Mouse (Mus musculus): ENCODE measurements around the gene Noct.
"Not testable (repeated sequence)": the region's sequence is repeated elsewhere in the genome, so short reads cannot be mapped to it uniquely, and the experiment has no call there.

Noct gene

GRCm38 (mm10) chr3:51206521-51206920, 17.7 kb upstream of the Noct start:
- DNase-seq: no peak

GRCm38 (mm10) chr3:51208633-51209032, 15.6 kb upstream of the Noct start:
- DNase-seq: no peak

- peak; percentile 55 for DNase-seq
Measured at GRCm38 (mm10) chr3:51209503-51210314, 14.5 kb upstream of the Noct start.

GRCm38 (mm10) chr3:51210485-51210884, 13.8 kb upstream of the Noct start:
- DNase-seq: no peak

- DNase-seq: no peak
Measured at GRCm38 (mm10) chr3:51213111-51213510, 11.1 kb upstream of the Noct start.

GRCm38 (mm10) chr3:51215681-51216080, 8.6 kb upstream of the Noct start:
- no peak for DNase-seq

GRCm38 (mm10) chr3:51216351-51216750, 7.9 kb upstream of the Noct start:
- not testable (repeated sequence) for DNase-seq

- DNase-seq: not testable (repeated sequence)
Measured at GRCm38 (mm10) chr3:51218385-51218784, 5.9 kb upstream of the Noct start.

GRCm38 (mm10) chr3:51219213-51219612, 5.0 kb upstream of the Noct start:
- no peak for DNase-seq

- no peak for DNase-seq
Measured at GRCm38 (mm10) chr3:51220846-51221245, 3.4 kb upstream of the Noct start.

GRCm38 (mm10) chr3:51221847-51222246, 2.4 kb upstream of the Noct start:
- DNase-seq: no peak

- DNase-seq: no peak
Measured at GRCm38 (mm10) chr3:51222302-51222701, 1.9 kb upstream of the Noct start.

- no peak for DNase-seq
Measured at GRCm38 (mm10) chr3:51222834-51223460, 1.3 kb upstream of the Noct start.

GRCm38 (mm10) chr3:51223556-51223955, 691 bp upstream of the Noct start:
- DNase-seq: no peak

- no peak for DNase-seq
Measured at GRCm38 (mm10) chr3:51225226-51225750, 1.0 kb downstream of the Noct start.

- no peak for DNase-seq
Measured at GRCm38 (mm10) chr3:51225979-51226378, 1.7 kb downstream of the Noct start.

- no peak for DNase-seq
Measured at GRCm38 (mm10) chr3:51226601-51227000, 2.4 kb downstream of the Noct start.

GRCm38 (mm10) chr3:51228038-51228820, 4.0 kb downstream of the Noct start:
- DNase-seq: peak; percentile 75

- DNase-seq: no peak
Measured at GRCm38 (mm10) chr3:51228821-51229205, 4.6 kb downstream of the Noct start.

- no peak for DNase-seq
Measured at GRCm38 (mm10) chr3:51229226-51229625, 5.0 kb downstream of the Noct start.

- DNase-seq: no peak
Measured at GRCm38 (mm10) chr3:51230146-51230835, 6.0 kb downstream of the Noct start.

- DNase-seq: no peak
Measured at GRCm38 (mm10) chr3:51230886-51231285, 6.6 kb downstream of the Noct start.

- no peak for DNase-seq
Measured at GRCm38 (mm10) chr3:51231499-51231898, 7.3 kb downstream of the Noct start.

All from lung, postnatal 36 days (tissue).